Mouse (Mus musculus): ENCODE results near the gene Mboat7.
A peak's percentile ranks its signal among the peaks of the same experiment; 100 is the strongest.

The Mboat7 gene

GRCm38 (mm10) chr7:3643412-3643811, 49.9 kb downstream of the Mboat7 start:
- no peak for DNase-seq

GRCm38 (mm10) chr7:3630478-3630815, 62.9 kb downstream of the Mboat7 start:
- DNase-seq: no peak

GRCm38 (mm10) chr7:3629543-3630477, 63.5 kb downstream of the Mboat7 start, which contains the start of the genes Tfpt and Prpf31:
TSS of gene Tfpt (minus strand) at chr7:3629929.
TSS of gene Prpf31 (plus strand) at chr7:3629985.
- DNase-seq: peak; percentile 94 to 95

- no peak for DNase-seq
Measured at GRCm38 (mm10) chr7:3629030-3629429, 64.3 kb downstream of the Mboat7 start.
